Mouse (Mus musculus): ENCODE measurements around the gene Arhgap32.
"Not testable (repeated sequence)": the region's sequence is repeated elsewhere in the genome, so short reads cannot be mapped to it uniquely, and the experiment has no call there.

Arhgap32 gene

GRCm38 (mm10) chr9:32115786-32116185 is at the start of gene Arhgap32:
Arhgap32 (plus strand) TSS chr9:32116136.
- no peak for DNase-seq (ENCODE audit: low read depth, low spot score)

DNA sequence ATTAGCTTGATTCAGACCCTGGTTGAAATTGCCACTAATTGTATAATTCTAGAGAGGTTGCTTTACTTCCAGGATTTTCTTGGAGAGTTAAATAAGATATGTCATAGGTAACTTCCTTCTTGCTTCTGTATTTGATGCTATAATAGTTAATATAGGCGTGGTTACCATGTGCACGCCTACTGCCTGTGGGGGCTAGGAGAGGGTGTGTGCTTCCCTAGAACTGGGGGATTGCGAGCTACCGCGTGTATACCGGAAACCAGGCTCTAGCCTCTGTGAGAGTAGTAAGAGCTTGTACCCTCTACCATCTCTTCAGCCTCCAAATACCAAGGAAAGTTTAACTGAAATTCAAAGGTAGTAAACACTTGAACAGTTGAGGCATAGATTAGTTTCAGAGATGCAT is 43.2 kb upstream of the Arhgap32 start:
- DNase-seq (ENCODE audit: low read depth, low spot score), result no peak

DNA sequence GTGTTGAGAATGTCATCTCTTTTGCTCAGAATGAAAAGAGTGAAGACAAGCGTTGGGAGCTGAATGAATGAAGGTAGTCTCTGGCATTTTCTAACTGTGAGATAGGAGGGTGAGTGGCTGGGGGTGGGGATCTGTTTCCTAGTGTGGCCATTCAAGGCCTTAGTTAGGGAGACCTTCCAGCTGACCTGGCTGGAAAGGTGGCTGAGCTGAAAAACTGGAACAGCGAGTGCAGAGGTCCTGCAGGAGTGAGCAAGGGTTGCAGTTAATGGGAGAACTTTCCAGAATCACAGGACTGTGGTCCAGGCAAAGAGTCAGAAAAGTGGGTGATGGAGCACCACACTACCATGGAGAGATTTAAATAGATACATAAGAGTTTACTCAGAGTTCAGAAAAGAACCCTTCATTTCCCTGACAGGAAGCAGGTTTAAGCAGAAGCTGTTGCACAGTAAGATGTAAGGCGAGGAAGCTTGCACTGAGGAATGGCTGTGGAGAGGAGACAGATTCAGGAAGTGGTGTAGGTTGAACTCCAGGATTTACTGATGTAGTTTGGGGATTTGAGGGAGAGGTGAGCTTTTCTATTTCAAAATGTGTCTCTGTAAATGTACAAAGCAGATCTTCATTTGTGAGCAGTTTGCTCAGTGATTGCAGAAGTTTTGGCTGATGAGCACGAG is 27.7 kb upstream of the Arhgap32 start:
- DNase-seq (ENCODE audit: low read depth, low spot score), result no peak

DNA sequence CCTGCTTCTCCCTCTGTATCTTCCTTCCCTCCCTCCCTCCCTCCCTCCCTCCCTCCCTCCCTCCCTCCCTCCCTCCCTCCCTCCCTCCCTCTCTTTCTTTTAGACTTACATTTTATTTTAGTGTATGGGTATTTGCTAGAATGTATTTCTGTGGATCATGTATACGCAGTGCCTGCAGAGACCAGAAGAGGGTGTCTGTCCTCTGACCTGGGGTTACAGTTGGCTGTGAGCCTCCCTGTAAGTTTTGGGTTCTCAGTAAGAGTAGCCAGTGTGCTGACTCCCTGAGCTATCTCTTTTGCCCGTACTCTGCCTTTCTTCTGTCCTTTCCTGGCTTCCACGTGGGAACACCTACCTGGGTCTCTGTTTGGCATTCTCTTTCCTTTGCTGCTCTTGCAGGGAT is 27.1 kb upstream of the Arhgap32 start:
- no peak for DNase-seq (ENCODE audit: low read depth, low spot score)

GRCm38 (mm10) chr9:32093456-32093855 is 22.5 kb upstream of the Arhgap32 start:
- DNase-seq (ENCODE audit: low read depth, low spot score), result no peak

DNA sequence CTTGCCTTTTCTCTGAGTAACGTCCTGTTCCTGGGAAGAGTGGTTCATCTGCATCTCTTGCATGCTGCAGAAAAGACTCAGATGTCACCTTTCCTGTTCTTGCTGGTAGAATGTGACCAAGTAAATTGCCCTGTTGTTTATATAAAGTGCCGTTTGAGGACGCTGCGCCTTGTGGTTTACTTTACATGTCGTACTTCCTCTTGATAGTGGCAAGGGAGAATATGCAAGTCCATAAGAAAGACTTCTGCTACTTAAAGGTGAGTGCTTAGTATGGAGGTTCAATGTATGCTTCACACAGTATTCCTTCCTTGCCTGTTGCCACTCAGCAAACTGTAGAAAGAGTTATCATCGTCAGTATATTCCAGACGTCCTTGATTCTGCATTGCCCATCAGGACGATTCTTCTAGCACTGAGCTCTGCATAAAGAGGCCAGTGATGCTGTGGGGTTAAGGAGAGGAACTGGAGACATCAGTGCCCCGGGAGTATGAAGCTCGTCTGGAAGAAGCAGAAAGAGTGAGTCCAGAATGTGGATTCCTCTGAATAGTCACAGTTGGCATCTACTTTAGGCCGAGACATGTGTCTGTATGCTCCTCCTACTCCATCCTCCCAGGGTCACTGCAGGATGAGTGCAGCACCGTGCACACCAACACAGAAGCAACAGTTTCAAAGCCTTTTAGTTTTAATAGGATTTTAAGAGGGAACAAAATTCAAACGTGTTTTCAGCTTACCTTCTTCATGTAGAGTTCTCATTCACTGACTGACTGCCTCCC is 21.4 kb upstream of the Arhgap32 start:
- DNase-seq (ENCODE audit: low read depth, low spot score), result no peak

GRCm38 (mm10) chr9:32095511-32095910 is 20.4 kb upstream of the Arhgap32 start:
- DNase-seq (ENCODE audit: low read depth, low spot score), result no peak

DNA sequence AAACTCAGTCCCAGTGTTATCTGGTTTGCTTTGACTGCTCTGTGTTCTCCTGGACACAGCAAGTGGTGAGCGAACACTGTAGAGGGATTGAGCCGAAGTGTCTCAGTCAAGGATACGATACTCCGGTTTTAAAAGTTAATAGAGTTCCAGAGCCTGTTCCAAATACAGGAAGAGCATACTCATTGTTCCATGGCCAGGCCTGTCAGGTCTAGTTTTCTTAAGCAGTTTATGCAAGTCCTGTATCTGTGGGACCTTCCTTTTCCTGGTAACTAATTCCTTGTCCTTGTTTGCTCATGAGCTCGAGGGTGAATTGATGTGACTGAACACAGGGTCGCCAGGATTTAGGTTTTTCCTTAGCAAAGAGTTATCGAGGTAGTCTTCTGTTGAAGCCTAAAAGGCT is 19.4 kb upstream of the Arhgap32 start:
- DNase-seq (ENCODE audit: low read depth, low spot score), result no peak

DNA sequence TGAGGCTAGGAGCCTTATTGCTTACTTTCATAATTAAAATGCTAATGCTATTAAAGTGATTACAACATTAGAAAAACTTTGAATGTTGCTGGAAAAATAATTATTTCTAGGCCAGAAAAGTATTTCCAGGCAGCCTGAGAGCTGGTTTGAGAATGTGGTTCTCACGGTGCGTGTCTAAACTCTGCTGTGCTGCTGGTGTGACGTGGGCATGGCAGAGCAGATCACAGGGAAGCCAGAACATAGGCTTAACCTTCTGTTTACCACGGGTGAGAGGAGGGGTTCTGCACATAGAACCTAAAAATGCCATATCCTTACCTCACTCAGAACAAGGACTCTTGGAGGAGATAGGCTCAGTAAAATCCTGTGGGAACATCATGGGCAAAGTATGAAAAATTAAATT is 18.8 kb upstream of the Arhgap32 start:
- no peak for DNase-seq (ENCODE audit: low read depth, low spot score)

GRCm38 (mm10) chr9:32098425-32099155 is 17.3 kb upstream of the Arhgap32 start:
- no peak for DNase-seq (ENCODE audit: low read depth, low spot score)

DNA sequence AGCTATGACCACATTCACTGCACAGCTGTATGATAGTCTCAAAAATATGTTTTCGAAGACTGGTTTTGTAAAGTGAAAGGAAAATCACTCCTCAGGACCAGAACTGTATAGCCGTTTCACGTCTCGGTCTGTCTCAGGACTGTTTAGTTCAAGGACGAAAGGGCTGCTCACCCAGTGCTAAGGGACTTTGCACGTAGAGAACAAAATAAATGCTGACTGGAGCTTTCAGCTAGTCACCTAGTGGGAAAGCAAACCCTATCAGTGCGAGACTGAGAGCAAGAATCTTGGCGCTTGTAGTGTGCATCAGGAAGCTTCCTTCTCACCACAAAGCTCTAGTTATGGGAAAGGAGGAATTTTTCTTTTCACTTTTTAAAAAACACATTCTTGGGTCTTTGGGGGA is 15.4 kb upstream of the Arhgap32 start:
- DNase-seq (ENCODE audit: low read depth, low spot score), result no peak

GRCm38 (mm10) chr9:32101488-32101887 is 14.4 kb upstream of the Arhgap32 start:
- no peak for DNase-seq (ENCODE audit: low read depth, low spot score)

DNA sequence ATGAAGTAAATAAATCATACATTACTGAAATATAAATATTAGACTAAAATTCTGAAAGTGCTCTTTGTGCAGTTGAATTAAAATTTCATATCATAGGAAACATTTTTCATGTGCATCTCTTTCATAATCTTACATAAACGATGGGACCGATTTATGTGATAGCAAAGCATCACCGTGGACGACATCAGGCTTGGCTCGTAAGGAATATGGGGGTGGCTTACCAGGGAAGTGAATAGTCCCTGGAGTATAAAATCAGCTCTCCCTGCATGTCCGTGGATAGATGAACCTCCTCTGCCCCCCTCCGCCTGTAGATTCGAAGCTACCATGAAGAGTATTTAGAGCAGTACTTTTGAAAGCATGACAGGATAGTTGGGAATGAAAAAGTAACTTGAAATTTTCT is 11.3 kb upstream of the Arhgap32 start:
- no peak for DNase-seq (ENCODE audit: low read depth, low spot score)

DNA sequence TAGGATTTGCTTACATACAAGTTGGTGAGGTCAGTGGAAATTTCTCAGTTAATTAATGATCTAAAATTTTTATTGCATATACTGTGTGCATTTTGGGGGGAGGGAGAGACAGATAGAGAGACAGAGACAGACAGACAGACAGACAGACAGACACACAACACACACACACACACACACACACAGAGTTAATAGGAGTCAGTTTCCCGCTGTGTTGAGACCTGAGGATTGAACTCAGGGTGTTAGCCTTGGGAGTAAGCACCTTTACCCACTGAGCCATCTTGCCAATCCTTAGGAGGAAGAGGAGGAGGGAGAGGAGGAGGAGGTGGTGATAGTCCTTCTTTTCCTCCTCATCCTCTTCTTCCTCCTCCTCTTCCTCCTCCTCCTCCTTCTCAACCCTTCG is 5.6 kb upstream of the Arhgap32 start:
- DNase-seq (ENCODE audit: low read depth, low spot score), result no peak

GRCm38 (mm10) chr9:32116272-32116671 is 336 bp downstream of the Arhgap32 start:
- DNase-seq (ENCODE audit: low read depth, low spot score), result no peak

DNA sequence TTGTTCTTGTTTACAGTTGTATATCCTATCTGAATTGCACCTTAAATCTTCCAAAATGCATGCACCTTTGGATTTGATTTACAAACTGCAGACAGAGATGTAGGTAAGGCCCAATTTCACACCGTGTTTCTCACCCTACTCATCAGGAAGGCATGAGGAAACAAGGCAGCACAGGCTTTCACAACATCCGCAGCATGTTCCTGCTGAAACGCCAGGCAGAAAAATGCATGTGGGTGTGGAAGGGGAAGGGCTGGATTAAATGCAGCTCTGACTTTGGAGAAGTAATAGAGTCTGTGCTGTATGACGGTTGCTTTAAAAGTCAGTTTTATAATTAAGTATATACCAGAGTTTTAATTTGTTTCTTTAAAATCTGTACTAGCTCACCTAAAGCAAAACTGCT is 1.9 kb downstream of the Arhgap32 start:
- peak; percentile 49 for DNase-seq (ENCODE audit: low read depth, low spot score)

GRCm38 (mm10) chr9:32118433-32118832 is 2.5 kb downstream of the Arhgap32 start:
- DNase-seq (ENCODE audit: low read depth, low spot score), result peak; percentile 6

DNA sequence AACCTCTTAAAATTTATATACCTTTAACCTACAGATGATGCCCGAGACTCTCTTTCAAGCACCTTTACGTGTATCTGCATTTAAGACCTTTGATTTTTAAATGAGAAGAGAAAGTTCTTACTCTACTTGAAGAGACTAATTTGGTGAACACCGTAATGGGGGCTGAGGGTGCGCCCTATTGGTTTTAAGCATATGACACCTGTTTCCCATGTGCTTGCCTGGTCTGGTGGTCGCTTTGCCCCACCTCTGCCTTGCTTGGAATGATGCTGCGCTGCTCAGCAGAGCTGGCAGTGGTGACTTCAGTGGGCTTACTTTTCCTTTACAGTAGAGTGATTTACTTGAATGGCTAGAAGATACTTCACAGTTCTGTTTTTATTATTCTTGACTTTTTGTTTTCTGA is 3.6 kb downstream of the Arhgap32 start:
- DNase-seq (ENCODE audit: low read depth, low spot score), result no peak

GRCm38 (mm10) chr9:32120162-32120561 is 4.2 kb downstream of the Arhgap32 start:
- DNase-seq (ENCODE audit: low read depth, low spot score), result no peak

GRCm38 (mm10) chr9:32121271-32121670 is 5.3 kb downstream of the Arhgap32 start:
- DNase-seq (ENCODE audit: low read depth, low spot score), result not testable (repeated sequence)

DNA sequence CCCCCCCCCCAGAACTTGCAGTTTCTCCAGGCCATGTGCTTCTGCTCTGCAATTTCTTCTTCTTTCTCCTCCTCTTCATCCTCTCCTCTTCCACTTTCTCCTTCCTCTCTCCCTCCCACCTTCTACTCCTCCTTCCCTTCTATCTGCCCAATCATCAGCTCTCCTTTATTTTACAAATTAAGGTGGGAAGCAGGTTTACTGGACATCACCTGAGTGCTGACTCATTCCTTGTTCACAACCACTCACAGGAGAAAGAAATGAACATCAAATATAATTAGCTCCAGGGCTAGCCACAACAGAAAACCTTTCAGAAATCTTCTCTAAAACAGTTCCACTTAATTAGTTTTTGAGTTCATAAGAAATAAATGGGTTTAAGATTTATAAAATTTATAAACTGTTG is 20.3 kb downstream of the Arhgap32 start:
- DNase-seq (ENCODE audit: low read depth, low spot score), result no peak

GRCm38 (mm10) chr9:32136680-32137295 is 20.9 kb downstream of the Arhgap32 start:
- DNase-seq (ENCODE audit: low read depth, low spot score), result no peak
